Mouse (Mus musculus) kidney, adult 2 months (tissue): ENCODE results near the gene Txndc9. TPM values are rescaled to one million over a fixed set of nuclear protein-coding genes. Genes with fewer than 3 reads are reported as not detected.

Source experiments
- DNase-seq: peaks from one replicate; pipeline ENCODE4 v3.0.0; 2021
- H3K27ac ChIP-seq: fragments of 200-500 bp; 2 replicates; pipeline ENCODE4 v1.5.1; 2012; ENCODE audit warnings: low read depth, low read length, control low read depth, inconsistent platforms; ENCODE audit not compliant: insufficient read depth
- H3K27me3 ChIP-seq: fragments of 200-500 bp; replicated peaks from 2 replicates; pipeline ENCODE4 v1.6.1; 2012; ENCODE audit warnings: mild to moderate bottlenecking, moderate library complexity, low read length, inconsistent platforms; ENCODE audit not compliant: control insufficient read depth, insufficient read depth
- H3K36me3 ChIP-seq: fragments of 200-500 bp; 2 replicates; pipeline ENCODE4 v1.6.1; 2012; ENCODE audit warnings: mild to moderate bottlenecking, moderate library complexity, low read length, inconsistent platforms; ENCODE audit not compliant: control insufficient read depth, insufficient read depth
- H3K4me1 ChIP-seq: fragments of 200-500 bp; 2 replicates; pipeline ENCODE4 v1.6.1; 2011; ENCODE audit warnings: low read length; ENCODE audit not compliant: control insufficient read depth, insufficient read depth
- H3K4me3 ChIP-seq: fragments of 200-500 bp; 2 replicates; pipeline ENCODE4 v1.5.1; 2011; ENCODE audit warnings: mild to moderate bottlenecking, low read depth, low read length, control low read depth; ENCODE audit not compliant: insufficient read depth
- CTCF ChIP-seq: fragments of 200-500 bp; conservative IDR thresholded peaks from 2 replicates; pipeline ENCODE4 v1.5.1; 2011; ENCODE audit warnings: low read depth, mild to moderate bottlenecking, control low read depth, low read length, moderate library complexity, mixed read lengths; ENCODE audit not compliant: insufficient read depth, insufficient read length
- POLR2A ChIP-seq: fragments of 200-500 bp; IDR thresholded peaks from one replicate; pipeline ENCODE4 v1.6.1; 2011; ENCODE audit warnings: low read depth, low read length, control low read depth
- WGBS: fragments of 180-500 bp; shearing (Covaris S2); methylation state at CpG from one replicate; pipeline ENCODE4 v1.1.7; 2018; 5-methylcytosine and 5-hydroxymethylcytosine counted together
- polyA plus RNA-seq: library from polyadenylated mRNA; depleted of rRNA; stranded (reverse); fragments of >200 nt; gene quantifications from 2 replicates; pipeline ENCODE4 v1.2.3, GENCODE M21; 2012

Gene Txndc9
- polyA plus RNA-seq, 1 experiment = 13.1 TPM

DNA sequence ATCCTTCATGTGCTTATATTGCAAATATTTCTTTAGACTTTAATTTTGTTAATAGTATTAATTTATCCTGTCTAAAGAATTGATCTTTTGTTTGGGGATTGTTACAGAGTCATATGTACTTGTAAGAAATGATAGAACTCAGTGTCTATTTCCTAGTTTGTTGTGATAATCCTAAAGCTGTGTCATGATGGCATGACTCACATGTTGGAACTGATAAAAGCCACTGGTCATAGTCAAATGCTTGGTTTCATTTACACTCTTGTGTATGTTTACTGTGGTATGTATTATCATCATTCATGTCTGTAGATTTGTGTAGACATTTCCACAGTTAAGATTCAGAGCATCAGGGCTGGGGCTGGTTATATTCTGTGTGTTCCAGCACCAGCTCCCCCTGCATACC lies 14.8 kb upstream of the Txndc9 start:
- TF ChIP-seq POLR2A (no peak), CTCF (no peak)
- no peaks in the 10 kb centered on the region for H3K27me3 ChIP-seq
- H3K27ac ChIP-seq = no peak overlapping the region
- no peaks in the 10 kb centered on the region for H3K36me3 ChIP-seq
- H3K4me1 ChIP-seq = no peaks in the 10 kb centered on the region
- DNase-seq = no peak
- H3K4me3 ChIP-seq = no peak overlapping the region

DNA sequence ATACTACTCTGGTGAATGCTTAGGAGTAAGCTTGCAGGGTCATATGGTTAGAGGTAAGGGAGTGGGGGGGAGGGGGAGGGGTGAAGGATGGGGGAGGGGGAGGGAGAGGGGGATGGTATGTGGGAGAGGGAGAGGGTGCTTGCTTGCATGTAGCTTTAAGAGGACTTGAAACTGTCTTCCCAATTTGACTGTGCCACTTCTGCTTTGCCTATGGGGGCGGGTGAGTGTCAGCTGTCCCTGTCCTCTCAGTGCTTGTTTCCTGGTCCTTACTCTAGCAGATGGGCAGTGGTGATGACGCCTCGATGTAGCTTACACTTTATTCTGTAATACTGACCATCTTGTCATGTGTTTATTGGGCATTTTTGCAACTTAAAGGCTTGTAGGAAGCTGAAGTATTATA lies 14.4 kb upstream of the Txndc9 start:
- no peak overlapping the region for H3K27ac ChIP-seq
- 82% methylated on average over 3 of the region's 3 CpGs for WGBS
- TF ChIP-seq CTCF (no peak), POLR2A (no peak)
- no peak overlapping the region for H3K4me3 ChIP-seq
- no peaks in the 10 kb centered on the region for H3K27me3 ChIP-seq
- H3K4me1 ChIP-seq = no peaks in the 10 kb centered on the region
- H3K36me3 ChIP-seq = no peaks in the 10 kb centered on the region
- peak; percentile 11 for DNase-seq

DNA sequence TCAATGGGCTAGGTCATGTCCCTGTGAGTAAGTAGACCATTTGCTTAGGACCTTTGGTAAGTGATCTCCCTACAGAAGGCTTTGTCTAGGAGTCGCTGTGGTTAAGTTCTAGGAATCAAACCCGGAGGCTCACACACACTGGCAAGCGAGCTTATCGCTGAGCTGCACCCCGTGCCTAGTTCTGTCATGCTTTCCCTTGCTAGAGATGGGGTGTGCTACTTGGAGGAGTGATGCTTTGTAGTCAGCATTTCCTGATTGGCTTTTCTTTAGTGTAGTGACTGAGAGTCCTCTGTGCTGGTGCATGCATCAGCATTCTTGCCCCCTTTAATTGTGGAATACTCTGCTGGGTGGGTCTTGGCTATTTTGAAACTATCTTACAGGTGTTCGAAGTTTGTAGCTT lies 14.0 kb upstream of the Txndc9 start:
- no peaks in the 10 kb centered on the region for H3K36me3 ChIP-seq
- H3K27me3 ChIP-seq = no peaks in the 10 kb centered on the region
- 79% methylated on average over 6 of the region's 6 CpGs for WGBS
- no peak for DNase-seq
- no peaks in the 10 kb centered on the region for H3K4me1 ChIP-seq
- no peak overlapping the region for H3K4me3 ChIP-seq
- TF ChIP-seq CTCF (no peak), POLR2A (no peak)
- H3K27ac ChIP-seq = no peak overlapping the region

DNA sequence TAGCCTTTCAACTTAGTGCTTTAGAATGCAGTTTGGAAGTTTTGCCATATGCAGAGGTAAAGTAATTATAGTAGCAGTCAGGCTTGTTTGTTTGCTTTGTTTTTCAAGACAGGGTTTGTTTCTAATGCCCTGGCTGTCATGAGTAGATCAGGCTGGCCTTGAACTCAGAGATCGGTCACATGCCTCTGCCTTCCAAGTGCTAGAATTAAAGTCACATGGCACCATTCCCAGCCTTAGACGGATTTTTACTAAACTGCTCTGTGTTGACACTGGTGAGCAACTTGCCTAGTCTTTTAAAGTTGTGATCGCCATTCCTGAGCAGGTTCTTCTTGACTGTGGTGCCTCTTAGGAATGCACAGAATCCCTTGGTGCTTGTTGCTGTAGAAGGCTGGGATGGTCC lies 9.0 kb upstream of the Txndc9 start:
- Histone ChIP-seq H3K4me1 (no peaks in the 10 kb centered on the region), H3K36me3 (no peaks in the 10 kb centered on the region), H3K27me3 (no peaks in the 10 kb centered on the region), H3K4me3 (no peak overlapping the region), H3K27ac (no peak overlapping the region)
- TF ChIP-seq CTCF (no peak), POLR2A (no peak)
- no peak for DNase-seq
- WGBS = 54% methylated on average over 3 of the region's 3 CpGs

DNA sequence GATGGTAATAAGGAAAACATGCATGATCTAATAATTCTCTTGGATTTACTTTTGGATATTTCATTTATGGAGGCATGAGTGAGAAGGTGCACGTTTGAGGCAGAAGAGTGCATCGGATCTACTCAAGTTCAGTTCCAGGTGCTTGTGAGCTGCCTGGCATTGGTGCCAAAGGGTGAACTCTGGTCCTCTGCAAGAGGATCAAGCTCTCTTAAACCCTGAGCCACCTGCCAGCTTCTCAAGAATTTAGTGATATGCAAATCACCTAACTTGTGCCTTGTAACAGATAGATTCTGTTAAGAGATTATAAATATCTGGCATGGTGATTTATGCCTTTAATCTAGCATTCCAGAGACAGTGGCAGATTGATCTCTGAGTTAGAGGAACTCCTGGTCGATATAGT lies 5.4 kb upstream of the Txndc9 start:
- Histone ChIP-seq H3K27me3 (no peaks in the 10 kb centered on the region), H3K4me1 (peaks cover 3% of the 10 kb centered on the region; the same call in 1 of the 2 replicates), H3K36me3 (no peaks in the 10 kb centered on the region), H3K4me3 (no peak overlapping the region), H3K27ac (no peak overlapping the region)
- 50% methylated on average over 3 of the region's 3 CpGs for WGBS
- DNase-seq = peak; percentile 11
- TF ChIP-seq CTCF (no peak), POLR2A (no peak)

DNA sequence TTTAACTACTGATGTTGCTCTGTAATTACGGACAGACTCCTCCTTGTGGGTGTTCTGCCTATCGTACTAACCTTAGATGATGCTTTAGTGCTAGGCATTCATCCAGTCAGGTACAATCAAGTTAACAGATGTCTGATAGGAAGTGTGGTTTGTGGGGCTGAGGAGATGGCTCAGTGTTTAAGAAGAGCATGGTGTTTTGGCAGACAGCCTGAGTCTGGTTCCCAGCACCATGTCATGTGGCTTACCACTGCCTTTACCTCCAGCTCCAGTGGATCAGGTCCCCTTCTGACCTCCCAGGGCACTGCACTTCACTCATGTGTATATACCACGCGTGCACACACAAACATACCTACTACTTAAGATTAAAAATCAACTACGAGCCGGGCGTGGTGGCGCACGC lies 4.3 kb upstream of the Txndc9 start:
- 93% methylated on average over 9 of the region's 9 CpGs for WGBS
- TF ChIP-seq POLR2A (no peak), CTCF (no peak)
- no peak for DNase-seq
- Histone ChIP-seq H3K27ac (no peak overlapping the region), H3K4me3 (no peak overlapping the region), H3K27me3 (no peaks in the 10 kb centered on the region), H3K36me3 (no peaks in the 10 kb centered on the region), H3K4me1 (peaks cover 3% of the 10 kb centered on the region; the same call in 1 of the 2 replicates)

DNA sequence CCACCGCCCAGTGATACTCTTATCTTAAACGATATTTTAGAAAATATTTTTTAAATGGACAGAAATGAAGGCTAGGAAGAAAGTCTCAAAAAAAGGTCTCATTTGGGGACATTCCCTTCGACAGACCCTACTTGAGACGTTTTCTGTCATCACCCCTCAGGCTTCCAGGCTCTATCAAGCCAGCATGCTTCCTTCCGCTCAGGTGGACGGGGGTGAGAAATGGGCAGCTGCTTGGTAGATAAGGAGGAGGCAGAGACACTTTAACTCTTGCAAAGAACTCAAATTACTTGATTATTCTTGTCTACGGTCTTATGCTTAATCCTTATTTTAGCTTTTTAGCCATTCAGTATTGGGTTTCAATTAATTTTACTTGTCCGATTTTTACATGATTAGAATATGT lies 3.2 kb upstream of the Txndc9 start:
- Histone ChIP-seq H3K27ac (no peak overlapping the region), H3K4me1 (peaks cover 3% of the 10 kb centered on the region; the same call in 1 of the 2 replicates), H3K36me3 (no peaks in the 10 kb centered on the region), H3K4me3 (no peak overlapping the region), H3K27me3 (no peaks in the 10 kb centered on the region)
- WGBS = 94% methylated on average over 8 of the region's 8 CpGs
- TF ChIP-seq CTCF = no peak
- DNase-seq = no peak

DNA sequence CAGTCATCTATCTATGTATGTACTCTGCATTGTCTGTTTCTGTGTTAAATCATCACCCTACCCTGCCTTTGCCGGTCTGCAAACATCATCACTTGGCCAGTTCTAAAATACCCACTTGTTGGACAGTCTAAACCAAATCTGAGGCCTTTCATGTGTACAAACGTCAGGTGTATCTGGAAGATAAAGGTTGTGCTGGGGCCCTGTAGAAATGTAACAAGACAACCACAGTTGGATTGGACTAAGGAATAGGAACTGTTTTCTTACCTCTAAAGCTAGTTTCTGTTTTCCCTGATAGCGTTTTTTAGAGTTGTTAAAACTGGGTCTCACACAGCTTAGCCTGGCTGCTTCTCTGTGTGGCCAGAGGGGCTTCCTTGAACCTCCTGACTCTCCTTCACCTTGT lies 1.9 kb upstream of the Txndc9 start:
- 59% methylated on average over 3 of the region's 3 CpGs for WGBS
- Histone ChIP-seq H3K27me3 (no peaks in the 10 kb centered on the region), H3K36me3 (no peaks in the 10 kb centered on the region), H3K27ac (no peak overlapping the region), H3K4me3 (no peak overlapping the region), H3K4me1 (peaks cover 3% of the 10 kb centered on the region; the same call in 1 of the 2 replicates)
- no peak for DNase-seq
- TF ChIP-seq CTCF = no peak
- TF ChIP-seq POLR2A = no peak
